ENCODE assay signal across 23 mouse cellular contexts in genomic region chr6:34407403-34407802, GRCm38 (mm10). TPM values are rescaled to one million over a fixed set of nuclear protein-coding genes. Genes with fewer than 3 reads are reported as not detected.
DNase-seq lines count a peak whose midpoint lies in the region; ATAC-seq and TF ChIP-seq lines count a peak whose summit lies in the region.
"Had no signal": no experiment of that assay in that cellular context is flagged by ENCODE, and none has a peak within 500 bp of the region (broad histone marks: within the 10 kb centered on the region; RNA-seq: fewer than 3 reads in every experiment).

No protein-coding gene starts in this region.

- 54% methylated on average over 10 of the region's 10 CpGs for WGBS in forebrain, postnatal 0 days
- 59% methylated on average over 10 of the region's 10 CpGs for WGBS in forebrain, embryonic 14.5 days
- WGBS in lung, embryonic 16.5 days: 52% methylated on average over 10 of the region's 10 CpGs
- WGBS in intestine, embryonic 16.5 days: 59% methylated on average over 10 of the region's 10 CpGs

- H3K4me2 ChIP-seq in forebrain, postnatal 0 days (ENCODE audit: low read depth): no peak overlapping the region
- H3K4me2 ChIP-seq in forebrain, embryonic 14.5 days (ENCODE audit: low read length): no peak overlapping the region
- no peak overlapping the region for H3K4me2 ChIP-seq in lung, embryonic 16.5 days (ENCODE audit: low read depth, low read length)
- H3K4me2 ChIP-seq in intestine, embryonic 16.5 days (ENCODE audit: low read depth, low read length): no peak overlapping the region
- H3K4me2 ChIP-seq: embryonic facial prominence, embryonic 13.5 days; heart, embryonic 12.5 days; hindbrain, embryonic 15.5 days had no signal

- no peak overlapping the region for H3K4me3 ChIP-seq in forebrain, postnatal 0 days (ENCODE audit: low read depth, low read length)
- H3K4me3 ChIP-seq in forebrain, embryonic 14.5 days (ENCODE audit: low read depth, low read length): no peak overlapping the region
- no peak overlapping the region for H3K4me3 ChIP-seq in lung, embryonic 16.5 days (ENCODE audit: low read length)
- no peak overlapping the region for H3K4me3 ChIP-seq in intestine, embryonic 16.5 days (ENCODE audit: low read length)
- H3K4me3 ChIP-seq: embryonic facial prominence, embryonic 13.5 days; gastrocnemius, adult 2 months; heart, embryonic 12.5 days; hindbrain, embryonic 10.5 days; hindbrain, embryonic 15.5 days had no signal

- H3K27ac ChIP-seq in forebrain, postnatal 0 days (ENCODE audit: low read depth, low read length): no peak overlapping the region
- no peak overlapping the region for H3K27ac ChIP-seq in forebrain, embryonic 14.5 days (ENCODE audit: low read depth, low read length)
- H3K27ac ChIP-seq in lung, embryonic 16.5 days (ENCODE audit: low read length): peak overlapping the region; percentile 65
- H3K27ac ChIP-seq in intestine, embryonic 16.5 days (ENCODE audit: low read length): no peak overlapping the region
- H3K27ac ChIP-seq: embryonic facial prominence, embryonic 13.5 days; gastrocnemius, adult 2 months; hindbrain, embryonic 10.5 days; hindbrain, embryonic 15.5 days had no signal

- no peak overlapping the region for H3K9ac ChIP-seq in forebrain, postnatal 0 days
- H3K9ac ChIP-seq in forebrain, embryonic 14.5 days (ENCODE audit: low read length): no peak overlapping the region
- H3K9ac ChIP-seq in lung, embryonic 16.5 days (ENCODE audit: low read length): no peak overlapping the region
- no peak overlapping the region for H3K9ac ChIP-seq in intestine, embryonic 16.5 days (ENCODE audit: low read depth, low read length)
- H3K9ac ChIP-seq: embryonic facial prominence, embryonic 13.5 days; heart, embryonic 12.5 days; hindbrain, embryonic 15.5 days had no signal

- no peaks in the 10 kb centered on the region for H3K36me3 ChIP-seq in forebrain, postnatal 0 days (ENCODE audit: insufficient read depth)
- no peaks in the 10 kb centered on the region for H3K36me3 ChIP-seq in forebrain, embryonic 14.5 days (ENCODE audit: control insufficient read depth, insufficient read depth, low read length)
- H3K36me3 ChIP-seq in lung, embryonic 16.5 days (ENCODE audit: control insufficient read depth, insufficient read depth, low read length): no peaks in the 10 kb centered on the region
- H3K36me3 ChIP-seq in intestine, embryonic 16.5 days (ENCODE audit: control insufficient read depth, insufficient read depth, low read length): no peaks in the 10 kb centered on the region
- H3K36me3 ChIP-seq: embryonic facial prominence, embryonic 13.5 days; G1E; heart, embryonic 12.5 days; hindbrain, embryonic 10.5 days; hindbrain, embryonic 15.5 days had no signal

- no peak for ATAC-seq in forebrain, postnatal 0 days
- no peak for ATAC-seq in forebrain, embryonic 14.5 days
- ATAC-seq in lung, embryonic 16.5 days (ENCODE audit: low read depth): no peak
- no peak for ATAC-seq in intestine, embryonic 16.5 days
- ATAC-seq: CD4-positive, CD25-positive, alpha-beta regulatory T cell, adult 4 months; intestine, postnatal 0 days had no signal

- no peak for TF ChIP-seq CTCF in forebrain, postnatal 0 days (IDR thresholded peaks at IDR 0.05; ENCODE audit: low read depth)

- no peaks in the 10 kb centered on the region for H3K4me1 ChIP-seq in forebrain, postnatal 0 days (ENCODE audit: insufficient read depth)
- H3K4me1 ChIP-seq in forebrain, embryonic 14.5 days (ENCODE audit: control insufficient read depth, insufficient read depth, low read length): no peaks in the 10 kb centered on the region
- H3K4me1 ChIP-seq in lung, embryonic 16.5 days (replicated peaks; ENCODE audit: control insufficient read depth, insufficient read depth, low read length): peaks cover 3% of the 10 kb centered on the region; the same call in 1 of the 2 replicates
- no peaks in the 10 kb centered on the region for H3K4me1 ChIP-seq in intestine, embryonic 16.5 days (ENCODE audit: control insufficient read depth, insufficient read depth, low read length)
- H3K4me1 ChIP-seq: embryonic facial prominence, embryonic 13.5 days; heart, embryonic 12.5 days; hindbrain, embryonic 10.5 days; hindbrain, embryonic 15.5 days had no signal

- peak; percentile 75 to 85 for DNase-seq in adrenal gland, adult (ENCODE audit: inconsistent age in 2 of 2, low spot score in 1 of 2)
- DNase-seq in adrenal gland, adult 18-20 months (ENCODE audit: low spot score in 2 of 2): no peak
- peak; percentile 7 for DNase-seq in forebrain, postnatal 0 days
- DNase-seq in forebrain, embryonic 14.5 days (ENCODE audit: low spot score): no peak
- DNase-seq in lung, adult 18-20 months: no peak
- DNase-seq in left cerebral cortex, adult 9 months (ENCODE audit: low spot score in 2 of 2): no peak
- DNase-seq: B cell, adult 2 months; cerebellum, adult 11-12 months; cerebellum, adult 9-11 months; cerebellum, postnatal 36 days; gastrocnemius, adult 2 months; gastrocnemius, postnatal 25 days had no signal

- H3K9me3 ChIP-seq in forebrain, postnatal 0 days (ENCODE audit: low read length): no peaks in the 10 kb centered on the region
- no peaks in the 10 kb centered on the region for H3K9me3 ChIP-seq in forebrain, embryonic 14.5 days (replicated peaks; ENCODE audit: control insufficient read depth, low read length)
- peaks cover 5% of the 10 kb centered on the region; the same call in 1 of the 2 replicates for H3K9me3 ChIP-seq in lung, embryonic 16.5 days (ENCODE audit: control insufficient read depth, low read length)
- no peaks in the 10 kb centered on the region for H3K9me3 ChIP-seq in intestine, embryonic 16.5 days (ENCODE audit: control insufficient read depth, low read length)
- H3K9me3 ChIP-seq: embryonic facial prominence, embryonic 13.5 days; hindbrain, embryonic 10.5 days; hindbrain, embryonic 15.5 days had no signal

- H3K27me3 ChIP-seq in forebrain, postnatal 0 days (ENCODE audit: insufficient read depth, low read length): no peaks in the 10 kb centered on the region
- H3K27me3 ChIP-seq in forebrain, embryonic 14.5 days (replicated peaks; ENCODE audit: control insufficient read depth, insufficient read depth, low read length): no peaks in the 10 kb centered on the region
- no peaks in the 10 kb centered on the region for H3K27me3 ChIP-seq in lung, embryonic 16.5 days (ENCODE audit: control insufficient read depth, insufficient read depth, low read depth, low read length)
- no peaks in the 10 kb centered on the region for H3K27me3 ChIP-seq in intestine, embryonic 16.5 days (replicated peaks; ENCODE audit: control insufficient read depth, insufficient read depth, low read length)
- H3K27me3 ChIP-seq: embryonic facial prominence, embryonic 13.5 days; heart, embryonic 12.5 days; hindbrain, embryonic 15.5 days had no signal

RNA-seq across cellular contexts. Expression of gene Akr1b7, which starts 4.7 kb away (rescaled TPM):
- total RNA-seq in adrenal gland, adult 18-20 months (2021): 1,000 to 10,000 TPM; 2,529 to 6,211 TPM
- not detected in 2 replicates for total RNA-seq in forebrain, postnatal 0 days (2014; rRNA removed)
- 0.19 TPM in 1 of 2 replicates, not detected in the other for polyA plus RNA-seq in forebrain, postnatal 0 days (2015; fragmentation: Nextera tagmentation; extraction: Ambion mirVana)
- polyA plus RNA-seq in forebrain, embryonic 14.5 days (2014; fragmentation: Nextera tagmentation; extraction: Ambion mirVana): not detected in 2 replicates
- 0.38 TPM in 1 of 2 replicates, not detected in the other for polyA plus RNA-seq in lung, embryonic 16.5 days (2015; fragmentation: Nextera tagmentation; extraction: Ambion mirVana)
- 0.70 and 39.6 TPM in 2 replicates for polyA plus RNA-seq in intestine, embryonic 16.5 days (2015; fragmentation: Nextera tagmentation; extraction: Ambion mirVana)
- total RNA-seq: G1E; gastrocnemius, adult 2 months; gastrocnemius, postnatal 25 days; granulocyte monocyte progenitor cell, adult 5-6 weeks; heart, postnatal 25 days had no signal
- polyA plus RNA-seq: embryonic facial prominence, embryonic 13.5 days; G1E; hindbrain, embryonic 10.5 days had no signal

RNA-seq across cellular contexts. Expression of gene Akr1b10, which starts 23.4 kb away (rescaled TPM):
- total RNA-seq in adrenal gland, adult 18-20 months (2021): 100 to 1,000 TPM; 154 to 191 TPM
- total RNA-seq in forebrain, postnatal 0 days (2014; rRNA removed): 8.4 and 9.0 TPM in 2 replicates
- polyA plus RNA-seq in forebrain, postnatal 0 days (2015; fragmentation: Nextera tagmentation; extraction: Ambion mirVana): 8.0 and 9.9 TPM in 2 replicates
- polyA plus RNA-seq in forebrain, embryonic 14.5 days (2014; fragmentation: Nextera tagmentation; extraction: Ambion mirVana): 5.8 and 7.9 TPM in 2 replicates
- 25.3 and 28.2 TPM in 2 replicates for polyA plus RNA-seq in lung, embryonic 16.5 days (2015; fragmentation: Nextera tagmentation; extraction: Ambion mirVana)
- 13.9 and 16.0 TPM in 2 replicates for polyA plus RNA-seq in intestine, embryonic 16.5 days (2015; fragmentation: Nextera tagmentation; extraction: Ambion mirVana)

RNA-seq across cellular contexts. Expression of gene Akr1b8, which starts 53.5 kb away (rescaled TPM):
- total RNA-seq in adrenal gland, adult 18-20 months (2021): 100 to 1,000 TPM; 227 to 304 TPM
- total RNA-seq in forebrain, postnatal 0 days (2014; rRNA removed): 1.1 and 3.6 TPM in 2 replicates
- 1.7 and 2.5 TPM in 2 replicates for polyA plus RNA-seq in forebrain, postnatal 0 days (2015; fragmentation: Nextera tagmentation; extraction: Ambion mirVana)
- polyA plus RNA-seq in forebrain, embryonic 14.5 days (2014; fragmentation: Nextera tagmentation; extraction: Ambion mirVana): 3.8 and 5.1 TPM in 2 replicates
- polyA plus RNA-seq in lung, embryonic 16.5 days (2015; fragmentation: Nextera tagmentation; extraction: Ambion mirVana): 7.5 and 8.2 TPM in 2 replicates
- 3.3 and 4.8 TPM in 2 replicates for polyA plus RNA-seq in intestine, embryonic 16.5 days (2015; fragmentation: Nextera tagmentation; extraction: Ambion mirVana)
- total RNA-seq: granulocyte monocyte progenitor cell, adult 5-6 weeks had no signal
- polyA plus RNA-seq: CD4-positive, CD25-positive, alpha-beta regulatory T cell, adult 4 months had no signal

Comparison
In these comparisons a context has a peak if more than half of its experiments do, and no peak if none do; other contexts are left out.
1. DNase-seq: peak in adrenal gland, adult (2 of 2) and forebrain, postnatal 0 days (single experiment); none in adrenal gland, adult 18-20 months (0 of 2), forebrain, embryonic 14.5 days (single experiment), lung, adult 18-20 months (0 of 2) and left cerebral cortex, adult 9 months (0 of 2).